Mouse (Mus musculus): Measurements from ENCODE around the gene Gm10518. TPM values are rescaled to one million over a fixed set of nuclear protein-coding genes. Genes with fewer than 3 reads are reported as not detected.

The Gm10518 gene
- polyA plus RNA-seq, 1 experiment, result not detected

GRCm38 (mm10) chr1:179828900-179829299 is 25.7 kb downstream of the Gm10518 start:
- no peaks in the 10 kb centered on the region for H3K36me3 ChIP-seq (ENCODE audit: control insufficient read depth, insufficient read depth, low read length)
- no peaks in the 10 kb centered on the region for H3K27me3 ChIP-seq (ENCODE audit: control insufficient read depth, insufficient read depth, low read length)
- no peak for TF ChIP-seq CTCF (IDR thresholded peaks at IDR 0.05; ENCODE audit: borderline replicate concordance, control insufficient read depth, extremely low read depth, insufficient read depth, low read length, poor library complexity)
- no peak for TF ChIP-seq POLR2A (IDR thresholded peaks at IDR 0.05; ENCODE audit: control insufficient read depth, extremely low read depth, insufficient read depth, low read length, poor library complexity)
- no peak for DNase-seq
- H3K4me1 ChIP-seq (replicated peaks; ENCODE audit: control insufficient read depth, insufficient read depth, low read length), result no peaks in the 10 kb centered on the region
- no peak overlapping the region for H3K27ac ChIP-seq (ENCODE audit: control insufficient read depth, insufficient read depth, low read length)
- H3K4me3 ChIP-seq (ENCODE audit: control insufficient read depth, insufficient read depth, low read length), result no peak overlapping the region
- WGBS, result 63% methylated on average over 4 of the region's 4 CpGs

- no peak overlapping the region for H3K4me3 ChIP-seq (ENCODE audit: control insufficient read depth, insufficient read depth, low read length)
Observed at GRCm38 (mm10) chr1:179832710-179833240, 29.6 kb downstream of the Gm10518 start.

GRCm38 (mm10) chr1:179833596-179833995 is 30.4 kb downstream of the Gm10518 start:
- WGBS, result 95% methylated on average over 1 of the region's 1 CpGs
- Histone ChIP-seq H3K4me1 (replicated peaks; ENCODE audit: control insufficient read depth, insufficient read depth, low read length) (no peaks in the 10 kb centered on the region), H3K27ac (ENCODE audit: control insufficient read depth, insufficient read depth, low read length) (no peak overlapping the region), H3K27me3 (ENCODE audit: control insufficient read depth, insufficient read depth, low read length) (no peaks in the 10 kb centered on the region), H3K36me3 (ENCODE audit: control insufficient read depth, insufficient read depth, low read length) (no peaks in the 10 kb centered on the region), H3K4me3 (ENCODE audit: control insufficient read depth, insufficient read depth, low read length) (no peak overlapping the region)
- no peak for DNase-seq
- TF ChIP-seq POLR2A (IDR thresholded peaks at IDR 0.05; ENCODE audit: control insufficient read depth, extremely low read depth, insufficient read depth, low read length, poor library complexity), result no peak
- no peak for TF ChIP-seq CTCF (IDR thresholded peaks at IDR 0.05; ENCODE audit: borderline replicate concordance, control insufficient read depth, extremely low read depth, insufficient read depth, low read length, poor library complexity)

More at GRCm38 (mm10) chr1:179832710-179833240, 29.6 kb downstream of the Gm10518 start:
- no peak for DNase-seq
- WGBS, result 56% methylated on average over 7 of the region's 7 CpGs
- TF ChIP-seq CTCF (IDR thresholded peaks at IDR 0.05; ENCODE audit: borderline replicate concordance, control insufficient read depth, extremely low read depth, insufficient read depth, low read length, poor library complexity) (no peak), POLR2A (IDR thresholded peaks at IDR 0.05; ENCODE audit: control insufficient read depth, extremely low read depth, insufficient read depth, low read length, poor library complexity) (no peak)
- Histone ChIP-seq H3K27me3 (ENCODE audit: control insufficient read depth, insufficient read depth, low read length) (no peaks in the 10 kb centered on the region), H3K27ac (ENCODE audit: control insufficient read depth, insufficient read depth, low read length) (no peak overlapping the region), H3K36me3 (ENCODE audit: control insufficient read depth, insufficient read depth, low read length) (no peaks in the 10 kb centered on the region), H3K4me1 (replicated peaks; ENCODE audit: control insufficient read depth, insufficient read depth, low read length) (no peaks in the 10 kb centered on the region)

- Histone ChIP-seq H3K4me1 (replicated peaks; ENCODE audit: control insufficient read depth, insufficient read depth, low read length) (no peaks in the 10 kb centered on the region), H3K4me3 (ENCODE audit: control insufficient read depth, insufficient read depth, low read length) (no peak overlapping the region), H3K27ac (ENCODE audit: control insufficient read depth, insufficient read depth, low read length) (no peak overlapping the region), H3K27me3 (ENCODE audit: control insufficient read depth, insufficient read depth, low read length) (no peaks in the 10 kb centered on the region), H3K36me3 (ENCODE audit: control insufficient read depth, insufficient read depth, low read length) (no peaks in the 10 kb centered on the region)
- no peak for DNase-seq
- WGBS, result 97% methylated on average over 1 of the region's 1 CpGs
- TF ChIP-seq CTCF (IDR thresholded peaks at IDR 0.05; ENCODE audit: borderline replicate concordance, control insufficient read depth, extremely low read depth, insufficient read depth, low read length, poor library complexity) (no peak), POLR2A (IDR thresholded peaks at IDR 0.05; ENCODE audit: control insufficient read depth, extremely low read depth, insufficient read depth, low read length, poor library complexity) (no peak)
Observed at GRCm38 (mm10) chr1:179835753-179836425, 32.7 kb downstream of the Gm10518 start.

GRCm38 (mm10) chr1:179836426-179837404 is 33.5 kb downstream of the Gm10518 start:
- H3K4me3 ChIP-seq (ENCODE audit: control insufficient read depth, insufficient read depth, low read length), result no peak overlapping the region
- no peaks in the 10 kb centered on the region for H3K4me1 ChIP-seq (replicated peaks; ENCODE audit: control insufficient read depth, insufficient read depth, low read length)
- no peak for TF ChIP-seq POLR2A (IDR thresholded peaks at IDR 0.05; ENCODE audit: control insufficient read depth, extremely low read depth, insufficient read depth, low read length, poor library complexity)
- TF ChIP-seq CTCF (IDR thresholded peaks at IDR 0.05; ENCODE audit: borderline replicate concordance, control insufficient read depth, extremely low read depth, insufficient read depth, low read length, poor library complexity), result no peak
- 97% methylated on average over 7 of the region's 7 CpGs for WGBS
- H3K27me3 ChIP-seq (ENCODE audit: control insufficient read depth, insufficient read depth, low read length), result no peaks in the 10 kb centered on the region
- H3K27ac ChIP-seq (ENCODE audit: control insufficient read depth, insufficient read depth, low read length), result no peak overlapping the region
- no peak for DNase-seq
- no peaks in the 10 kb centered on the region for H3K36me3 ChIP-seq (ENCODE audit: control insufficient read depth, insufficient read depth, low read length)

- no peak overlapping the region for H3K27ac ChIP-seq (ENCODE audit: control insufficient read depth, insufficient read depth, low read length)
- no peak for DNase-seq
- WGBS, result 72% methylated on average over 7 of the region's 7 CpGs
Observed at GRCm38 (mm10) chr1:179842568-179842967, 39.4 kb downstream of the Gm10518 start.

More at GRCm38 (mm10) chr1:179842568-179842967, 39.4 kb downstream of the Gm10518 start:
- H3K4me1 ChIP-seq (replicated peaks; ENCODE audit: control insufficient read depth, insufficient read depth, low read length), result no peaks in the 10 kb centered on the region
- no peaks in the 10 kb centered on the region for H3K36me3 ChIP-seq (ENCODE audit: control insufficient read depth, insufficient read depth, low read length)
- H3K4me3 ChIP-seq (ENCODE audit: control insufficient read depth, insufficient read depth, low read length), result no peak overlapping the region
- no peaks in the 10 kb centered on the region for H3K27me3 ChIP-seq (ENCODE audit: control insufficient read depth, insufficient read depth, low read length)
- TF ChIP-seq POLR2A (IDR thresholded peaks at IDR 0.05; ENCODE audit: control insufficient read depth, extremely low read depth, insufficient read depth, low read length, poor library complexity), result no peak
- no peak for TF ChIP-seq CTCF (IDR thresholded peaks at IDR 0.05; ENCODE audit: borderline replicate concordance, control insufficient read depth, extremely low read depth, insufficient read depth, low read length, poor library complexity)
